Mouse (Mus musculus): Measurements from ENCODE around the gene Taar7b.

DNA sequence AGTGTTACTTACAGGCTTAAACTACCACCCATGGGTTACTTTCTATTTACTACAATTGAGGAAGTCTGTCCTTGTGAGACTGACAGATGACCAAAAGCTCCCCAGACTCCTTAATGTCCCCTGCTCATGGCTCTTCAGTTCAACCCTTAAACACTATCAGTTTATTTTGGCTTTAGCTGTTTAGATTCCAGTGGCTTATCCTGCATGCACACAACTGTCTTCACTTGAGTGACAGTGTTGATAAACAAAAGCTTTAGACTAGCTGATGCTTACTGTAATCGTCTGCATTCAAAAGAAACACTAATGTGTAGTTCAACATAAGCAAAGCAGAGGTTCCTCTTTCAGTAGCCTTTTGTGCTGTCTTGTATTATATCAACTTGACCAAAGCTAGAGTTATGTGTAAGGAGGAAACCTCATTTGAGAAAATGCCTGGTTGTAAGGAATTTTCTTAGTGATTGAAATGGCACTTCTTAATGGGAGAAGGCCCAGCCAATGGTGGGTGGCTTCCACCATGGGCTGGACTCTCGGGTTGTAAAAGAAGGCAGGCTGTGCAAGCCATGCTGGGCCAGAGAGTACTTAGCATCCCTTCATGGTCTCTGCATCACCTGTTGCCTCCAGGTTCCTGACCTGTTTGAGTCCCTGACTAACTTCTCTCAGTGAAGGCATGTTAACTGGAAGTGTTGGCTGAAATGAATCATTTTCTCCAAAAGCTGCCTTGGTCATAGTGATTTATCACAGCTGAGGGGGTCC lies 40.6 kb downstream of the Taar7b start:
- TF ChIP-seq POLR2A (IDR thresholded peaks at IDR 0.05; ENCODE audit: borderline replicate concordance, low read depth, low read length) (no peak), CTCF (IDR thresholded peaks at IDR 0.05; ENCODE audit: low read depth, low read length) (no peak)

All from bone marrow macrophage, adult 2 months (primary cell).